Mouse (Mus musculus): ENCODE results near the gene Cpne6. TPM values are rescaled to one million over a fixed set of nuclear protein-coding genes. Genes with fewer than 3 reads are reported as not detected.

Gene Cpne6
- total RNA-seq, 1 experiment from 2014 or later: not detected

Other genes with a start within 250 kb of the Cpne6 start
- gene Dhrs4, start 31.7 kb upstream of the Cpne6 start, total RNA-seq (2017): 22.9 and 24.1 TPM in 2 replicates
- gene Carmil3, start 19.8 kb upstream of the Cpne6 start, total RNA-seq (2017): 0.74 TPM in 1 of 2 replicates, not detected in the other
- 0.12 TPM in 1 of 2 replicates, not detected in the other for gene Nrl, start 14.5 kb downstream of the Cpne6 start, total RNA-seq (2017)
- gene Pck2, start 29.8 kb downstream of the Cpne6 start, total RNA-seq (2017): 38.6 and 38.8 TPM in 2 replicates
- 82.2 and 98.6 TPM in 2 replicates for gene Dcaf11, start 49.6 kb downstream of the Cpne6 start, total RNA-seq (2017)
- 6.9 and 9.1 TPM in 2 replicates for gene A730061H03Rik, start 50.0 kb downstream of the Cpne6 start, total RNA-seq (2017)
- not detected in 2 replicates for gene Fitm1, start 65.2 kb downstream of the Cpne6 start, total RNA-seq (2017)
- gene Psme1, start 67.7 kb downstream of the Cpne6 start, total RNA-seq (2017): 254 and 295 TPM in 2 replicates
- gene Emc9, start 74.9 kb downstream of the Cpne6 start, total RNA-seq (2017): 5.0 TPM in 2 replicates
- 164 and 175 TPM in 2 replicates for gene Psme2, start 80.7 kb downstream of the Cpne6 start, total RNA-seq (2017)
- 73.4 and 82.3 TPM in 2 replicates for gene Rnf31, start 81.3 kb downstream of the Cpne6 start, total RNA-seq (2017)
- gene Irf9, start 93.1 kb downstream of the Cpne6 start, total RNA-seq (2017): 163 and 164 TPM in 2 replicates
- not detected in 2 replicates for gene Rec8, start 107.6 kb downstream of the Cpne6 start, total RNA-seq (2017)
- gene Ipo4, start 125.5 kb downstream of the Cpne6 start, total RNA-seq (2017): 4.2 and 11.3 TPM in 2 replicates
- 2.1 and 2.8 TPM in 2 replicates for gene Gm49378, start 127.5 kb downstream of the Cpne6 start, total RNA-seq (2017)
- gene Tm9sf1, start 133.4 kb downstream of the Cpne6 start, total RNA-seq (2017): 40.7 and 42.5 TPM in 2 replicates
- gene Tssk4, start 139.7 kb downstream of the Cpne6 start, total RNA-seq (2017): 0.98 and 2.1 TPM in 2 replicates
- gene Mdp1, start 150.1 kb downstream of the Cpne6 start, total RNA-seq (2017): 40.6 and 42.1 TPM in 2 replicates
- gene Gmpr2, start 161.5 kb downstream of the Cpne6 start, total RNA-seq (2017): 27.5 and 44.8 TPM in 2 replicates
- gene Nedd8, start 161.7 kb downstream of the Cpne6 start, total RNA-seq (2017): 158 and 211 TPM in 2 replicates
- gene Tinf2, start 171.4 kb downstream of the Cpne6 start, total RNA-seq (2017): 64.8 and 68.2 TPM in 2 replicates
- gene Tgm1, start 203.5 kb downstream of the Cpne6 start, total RNA-seq (2017): 6.9 and 9.5 TPM in 2 replicates
- 27.2 and 36.8 TPM in 2 replicates for gene Rabggta, start 211.8 kb downstream of the Cpne6 start, total RNA-seq (2017)
- gene Dhrs1, start 235.2 kb downstream of the Cpne6 start, total RNA-seq (2017): 20.4 and 28.0 TPM in 2 replicates
- 12.1 and 15.8 TPM in 2 replicates for gene Nop9, start 235.2 kb downstream of the Cpne6 start, total RNA-seq (2017)
- 0.49 TPM in 1 of 2 replicates, not detected in the other for gene Cideb, start 248.0 kb downstream of the Cpne6 start, total RNA-seq (2017)